Mouse (Mus musculus): ENCODE data around the gene Nop16.

- TF ChIP-seq CTCF (IDR thresholded peaks at IDR 0.05; ENCODE audit: extremely low read depth, insufficient read depth, low read length) = no peak
- TF ChIP-seq POLR2A (IDR thresholded peaks at IDR 0.05; ENCODE audit: extremely low read depth, insufficient read depth, low read length) = no peak
These were observed 14.3 kb upstream of the Nop16 start for GRCm38 (mm10) chr13:54604221-54604620.
